ENCODE assay signal across 35 mouse cellular contexts in the genomic region with DNA sequence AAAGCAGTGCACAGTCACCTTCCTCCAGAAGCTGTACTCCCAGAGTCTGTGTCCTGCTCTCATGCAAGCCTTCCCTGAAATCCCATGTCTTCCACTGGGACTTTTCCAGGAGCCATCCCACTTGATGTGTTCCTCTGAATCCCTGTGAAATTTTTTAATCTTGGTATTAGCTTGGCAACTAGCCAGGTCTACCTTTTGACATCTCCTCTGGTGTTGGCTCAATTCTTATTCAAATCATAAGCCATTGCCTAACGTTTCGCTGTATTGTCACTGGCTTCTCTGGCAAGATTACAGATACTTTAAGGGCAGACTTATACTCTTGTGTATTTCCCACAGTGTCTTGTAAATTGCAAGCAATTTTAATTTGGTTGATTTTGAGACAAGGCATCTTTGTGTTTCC.
"Had no signal": no experiment of that assay in that cellular context is flagged by ENCODE, and none has a peak within 500 bp of the region (broad histone marks: within the 10 kb centered on the region; RNA-seq: fewer than 3 reads in every experiment).

No protein-coding gene starts in this region.

- H3K36me3 ChIP-seq: heart, embryonic 12.5 days; heart, embryonic 13.5 days; heart, embryonic 15.5 days; hindbrain, embryonic 10.5 days; hindbrain, embryonic 12.5 days; hindbrain, embryonic 13.5 days; hindbrain, embryonic 15.5 days; intestine, embryonic 15.5 days; kidney, embryonic 15.5 days had no signal

- H3K27ac ChIP-seq: heart, embryonic 13.5 days; heart, embryonic 15.5 days; hindbrain, embryonic 10.5 days; hindbrain, embryonic 12.5 days; hindbrain, embryonic 13.5 days; hindbrain, embryonic 14.5 days; hindbrain, embryonic 15.5 days; hindbrain, postnatal 0 days; intestine, embryonic 15.5 days; kidney, embryonic 15.5 days; kidney, postnatal 0 days; layer of hippocampus, adult 2 months; left cerebral cortex, adult 2 months had no signal

- DNase-seq: heart, postnatal 10 days; heart, postnatal 14 days; heart, postnatal 36 days; heart, postnatal 4 days; kidney, adult 11 months; kidney, adult 18-20 months; kidney, adult 2 months; kidney, adult 8-10 months; kidney, adult 9 months; kidney, postnatal 10 days; kidney, postnatal 14 days; kidney, postnatal 25 days; kidney, postnatal 36 days; kidney, postnatal 4 days; layer of hippocampus, adult 9-11 months; layer of hippocampus, postnatal 36 days had no signal

- H3K9me3 ChIP-seq: heart, embryonic 12.5 days; heart, embryonic 13.5 days; heart, embryonic 15.5 days; hindbrain, embryonic 10.5 days; hindbrain, embryonic 12.5 days; hindbrain, embryonic 13.5 days; hindbrain, embryonic 15.5 days; intestine, embryonic 15.5 days; kidney, embryonic 15.5 days had no signal

- ATAC-seq: hindbrain, embryonic 16.5 days; hindbrain, postnatal 0 days; inflammation-experienced regulatory T-cells, adult 6 months; intestine, embryonic 15.5 days; intestine, embryonic 16.5 days; intestine, postnatal 0 days had no signal

- H3K27me3 ChIP-seq: heart, embryonic 12.5 days; heart, embryonic 13.5 days; heart, embryonic 15.5 days; hindbrain, embryonic 12.5 days; hindbrain, embryonic 13.5 days; hindbrain, embryonic 15.5 days; intestine, embryonic 15.5 days; kidney, embryonic 15.5 days had no signal

- H3K4me1 ChIP-seq: heart, embryonic 12.5 days; heart, embryonic 15.5 days; hindbrain, embryonic 10.5 days; hindbrain, embryonic 12.5 days; hindbrain, embryonic 13.5 days; hindbrain, embryonic 15.5 days; intestine, embryonic 15.5 days; kidney, embryonic 15.5 days had no signal

- H3K9ac ChIP-seq: heart, embryonic 12.5 days; heart, embryonic 13.5 days; heart, embryonic 15.5 days; hindbrain, embryonic 12.5 days; hindbrain, embryonic 13.5 days; hindbrain, embryonic 14.5 days; hindbrain, embryonic 15.5 days; intestine, embryonic 15.5 days; kidney, embryonic 15.5 days had no signal

- H3K4me3 ChIP-seq: heart, embryonic 12.5 days; heart, embryonic 13.5 days; heart, embryonic 15.5 days; hindbrain, embryonic 10.5 days; hindbrain, embryonic 12.5 days; hindbrain, embryonic 13.5 days; hindbrain, embryonic 15.5 days; intestine, embryonic 15.5 days; kidney, embryonic 15.5 days; layer of hippocampus, adult 2 months; left cerebral cortex, adult 2 months had no signal

- H3K4me2 ChIP-seq: heart, embryonic 11.5 days; heart, embryonic 12.5 days; heart, embryonic 13.5 days; heart, embryonic 15.5 days; hindbrain, embryonic 12.5 days; hindbrain, embryonic 13.5 days; hindbrain, embryonic 14.5 days; hindbrain, embryonic 15.5 days; intestine, embryonic 15.5 days; kidney, embryonic 15.5 days had no signal
